Mouse (Mus musculus) intestine, embryonic 14.5 days (tissue): ENCODE measurements at regions not wholly inside any gene's neighbourhood (a gene's known extent, or its start where the extent isn't known, plus 50 kb on each side); places are given as distances from the start of the nearest gene placed in this dataset.

ENCODE experiments used
- ATAC-seq: fragments of 200-750 bp; cut with Nextera tagmentation; replicated peaks from 2 replicates; pipeline ENCODE4 v1.8.0; 2017; ENCODE audit warnings: low read depth, moderate number of reproducible peaks, moderate TSS enrichment, moderate library complexity; ENCODE audit not compliant: low FRiP score, low TSS enrichment
- DNase-seq: peaks from one replicate; pipeline ENCODE4 v3.0.0-alpha.2; 2018; ENCODE audit warnings: low spot score
- H3K27ac ChIP-seq: fragments of 300-500 bp; sonication (generic); 2 replicates; pipeline ENCODE4 v1.5.1; 2014; ENCODE audit warnings: low read depth, mild to moderate bottlenecking, control low read depth
- H3K27me3 ChIP-seq: fragments of 300-500 bp; sonication (generic); replicated peaks from 2 replicates; pipeline ENCODE4 v1.6.1; 2014; ENCODE audit warnings: low read length, control low read depth; ENCODE audit not compliant: control insufficient read depth, insufficient read depth
- H3K36me3 ChIP-seq: fragments of 300-500 bp; sonication (generic); 2 replicates; pipeline ENCODE4 v1.6.1; 2014; ENCODE audit warnings: low read length, control low read depth; ENCODE audit not compliant: control insufficient read depth, insufficient read depth
- H3K4me1 ChIP-seq: fragments of 300-500 bp; sonication (generic); replicated peaks from 2 replicates; pipeline ENCODE4 v1.6.1; 2014; ENCODE audit warnings: low read length, control low read depth, mixed read lengths; ENCODE audit not compliant: control insufficient read depth, insufficient read depth
- H3K4me2 ChIP-seq: fragments of 300-500 bp; sonication (generic); 2 replicates; pipeline ENCODE4 v1.6.1; 2014; ENCODE audit warnings: low read length
- H3K4me3 ChIP-seq: fragments of 300-500 bp; sonication (generic); 2 replicates; pipeline ENCODE4 v1.5.1; 2014; ENCODE audit warnings: low read depth, low read length, control low read depth, mixed read lengths
- H3K9ac ChIP-seq: fragments of 300-500 bp; sonication (generic); 2 replicates; pipeline ENCODE4 v1.6.1; 2014; ENCODE audit warnings: mild to moderate bottlenecking, low read length
- H3K9me3 ChIP-seq: fragments of 300-500 bp; sonication (generic); 2 replicates; pipeline ENCODE4 v1.6.1; 2016; ENCODE audit warnings: low read length, control low read depth; ENCODE audit not compliant: control insufficient read depth
- WGBS: fragments of 180-500 bp; shearing (Covaris S2); extraction: QIAGEN DNeasy Blood & Tissue Kit; methylation state at CpG from one replicate; pipeline ENCODE4 v1.1.7; 2014; 5-methylcytosine and 5-hydroxymethylcytosine counted together

DNA sequence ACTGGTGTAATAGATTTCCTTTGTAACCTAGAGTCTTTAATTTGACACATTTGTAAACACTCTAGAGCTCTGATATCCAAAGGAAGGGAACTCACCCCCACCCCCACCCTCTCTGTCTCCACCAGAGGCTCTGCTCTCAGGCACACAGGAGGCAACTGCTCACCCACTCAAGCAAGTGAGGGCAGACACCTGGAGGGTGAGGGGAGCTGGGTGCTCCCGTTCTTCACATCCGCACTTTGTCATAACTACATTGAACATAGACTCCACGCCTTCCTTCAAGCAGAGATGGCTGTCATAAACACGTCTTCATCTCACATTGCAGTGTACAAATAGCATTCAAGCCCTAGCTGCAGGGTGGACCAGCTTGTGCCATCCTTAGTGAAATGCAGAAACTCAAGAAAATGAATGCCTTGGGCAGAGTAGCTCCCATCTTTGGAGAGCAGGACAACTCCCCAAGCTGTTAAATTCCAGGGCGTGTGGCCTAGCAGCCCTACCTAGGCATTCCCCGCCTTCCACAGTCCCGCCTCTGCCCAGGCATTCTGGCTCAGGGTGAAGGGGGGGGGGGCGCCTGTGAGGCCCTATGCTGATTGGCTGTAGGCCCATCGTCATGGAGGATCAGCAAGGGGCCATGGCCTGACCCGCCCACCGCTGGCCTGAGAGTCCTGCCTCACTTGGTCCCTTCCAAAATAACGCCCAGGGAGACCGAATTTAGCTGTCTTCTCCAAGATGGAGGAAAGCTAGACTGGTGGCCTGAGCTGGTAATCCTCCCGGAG, 72.9 kb downstream of the Psmg1 start:
- 0 out of 2 replicates have a peak, but pooled peaks have one; percentile 42 for ATAC-seq

DNA sequence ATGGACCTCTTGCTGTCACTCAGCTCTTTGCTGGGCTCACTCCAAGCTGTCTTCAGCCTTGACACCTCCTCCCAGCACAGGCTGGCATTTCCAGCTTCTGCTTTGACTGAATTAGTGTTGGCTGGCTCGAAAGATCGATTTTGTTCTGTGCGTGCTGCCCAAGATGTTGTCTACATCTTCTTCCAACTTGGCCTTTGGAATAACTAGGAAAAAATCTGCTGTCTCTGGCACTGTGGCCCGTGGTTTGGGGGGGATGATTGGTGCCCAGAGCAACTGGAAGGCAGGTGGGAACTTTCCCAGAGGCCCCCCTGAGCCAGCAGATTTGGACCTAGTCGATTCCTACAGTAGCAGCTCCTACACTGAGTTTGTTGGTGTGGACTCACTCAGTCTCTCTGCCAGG, 76.9 kb downstream of the Psmg1 start:
- no peaks in the 10 kb centered on the region for H3K27me3 ChIP-seq
- no peak overlapping the region for H3K4me2 ChIP-seq
- DNase-seq: no peak
- H3K9me3 ChIP-seq: no peaks in the 10 kb centered on the region
- H3K36me3 ChIP-seq: no peaks in the 10 kb centered on the region
- no peak for ATAC-seq
- no peaks in the 10 kb centered on the region for H3K4me1 ChIP-seq
- H3K4me3 ChIP-seq: no peak overlapping the region
- no peak overlapping the region for H3K27ac ChIP-seq
- H3K9ac ChIP-seq: no peak overlapping the region
- WGBS: 79% methylated on average over 5 of the region's 5 CpGs

More for the DNA sequence above, 72.9 kb downstream of the Psmg1 start:
- Histone ChIP-seq H3K9me3 (no peaks in the 10 kb centered on the region), H3K9ac (no peak overlapping the region), H3K27ac (no peak overlapping the region), H3K4me3 (no peak overlapping the region), H3K27me3 (no peaks in the 10 kb centered on the region), H3K4me1 (no peaks in the 10 kb centered on the region), H3K4me2 (no peak overlapping the region), H3K36me3 (no peaks in the 10 kb centered on the region)
- WGBS: 61% methylated on average over 14 of the region's 14 CpGs
- DNase-seq: no peak

DNA sequence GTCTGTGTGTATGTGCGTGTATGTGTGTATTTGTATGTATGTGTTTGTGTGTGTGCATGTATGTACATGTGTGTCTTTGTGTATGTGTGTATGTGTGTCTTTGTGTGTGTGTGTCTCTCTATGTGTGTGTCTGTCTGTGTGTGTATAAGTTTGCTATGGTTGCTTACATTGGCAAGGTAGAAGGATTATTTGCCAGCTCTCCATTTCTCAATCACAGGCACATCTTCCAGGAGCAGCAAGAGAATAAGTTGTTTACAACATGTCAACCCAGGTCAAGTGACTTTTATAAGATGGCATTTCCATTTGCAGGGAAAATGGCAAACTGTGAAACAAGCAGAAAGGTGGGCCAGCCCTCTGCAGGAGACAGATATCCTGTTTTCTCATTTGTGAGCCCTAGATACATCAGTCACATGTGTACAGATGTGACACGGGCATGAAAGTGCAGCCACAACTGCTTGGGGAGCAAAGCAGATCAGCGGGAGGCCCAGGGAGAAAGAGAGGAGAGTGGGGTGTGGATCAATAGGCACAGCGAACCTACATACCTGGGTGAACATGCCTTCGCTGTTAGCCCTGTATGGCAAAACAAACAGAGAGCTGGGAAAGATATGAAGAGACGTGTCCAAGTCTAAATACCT, 86.1 kb downstream of the Psmg1 start:
- no peak for ATAC-seq
- H3K27ac ChIP-seq: no peak overlapping the region
- no peak overlapping the region for H3K9ac ChIP-seq
- no peak overlapping the region for H3K4me2 ChIP-seq
- H3K36me3 ChIP-seq: no peaks in the 10 kb centered on the region
- no peak overlapping the region for H3K4me3 ChIP-seq
- DNase-seq: no peak
- H3K27me3 ChIP-seq: no peaks in the 10 kb centered on the region
- no peaks in the 10 kb centered on the region for H3K4me1 ChIP-seq
- H3K9me3 ChIP-seq: no peaks in the 10 kb centered on the region
- 73% methylated on average over 6 of the region's 6 CpGs for WGBS

DNA sequence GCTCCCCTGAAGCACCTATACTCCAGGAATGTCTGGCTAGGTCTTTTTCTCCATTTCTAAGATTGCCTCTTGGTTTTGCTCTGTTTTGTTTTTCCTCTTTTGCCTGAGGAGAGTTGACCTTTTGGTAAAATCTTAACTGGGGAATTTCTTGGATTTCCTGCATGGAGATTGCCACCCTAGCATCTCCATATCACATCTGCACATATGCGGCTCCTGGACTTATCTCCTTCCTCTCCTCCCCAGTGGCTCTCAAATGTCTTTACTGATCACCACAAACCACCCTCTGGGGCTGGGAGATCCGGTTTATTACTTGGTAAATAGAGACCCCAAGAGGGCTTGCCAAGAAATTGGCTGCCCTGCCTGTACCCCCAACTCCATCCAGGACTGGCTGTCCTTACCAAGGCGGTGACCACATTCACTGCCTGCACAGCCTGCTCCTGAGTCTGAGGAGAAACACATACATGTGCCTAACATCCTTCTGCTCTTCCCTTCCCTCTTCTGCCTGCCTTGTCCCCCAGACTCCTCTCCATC, 87.3 kb downstream of the Psmg1 start:
- no peaks in the 10 kb centered on the region for H3K9me3 ChIP-seq
- H3K4me1 ChIP-seq: no peaks in the 10 kb centered on the region
- H3K4me3 ChIP-seq: no peak overlapping the region
- H3K36me3 ChIP-seq: no peaks in the 10 kb centered on the region
- no peak overlapping the region for H3K9ac ChIP-seq
- H3K27ac ChIP-seq: no peak overlapping the region
- no peaks in the 10 kb centered on the region for H3K27me3 ChIP-seq
- 67% methylated on average over 3 of the region's 3 CpGs for WGBS
- no peak overlapping the region for H3K4me2 ChIP-seq
- DNase-seq (no peak), ATAC-seq (no peak)

DNA sequence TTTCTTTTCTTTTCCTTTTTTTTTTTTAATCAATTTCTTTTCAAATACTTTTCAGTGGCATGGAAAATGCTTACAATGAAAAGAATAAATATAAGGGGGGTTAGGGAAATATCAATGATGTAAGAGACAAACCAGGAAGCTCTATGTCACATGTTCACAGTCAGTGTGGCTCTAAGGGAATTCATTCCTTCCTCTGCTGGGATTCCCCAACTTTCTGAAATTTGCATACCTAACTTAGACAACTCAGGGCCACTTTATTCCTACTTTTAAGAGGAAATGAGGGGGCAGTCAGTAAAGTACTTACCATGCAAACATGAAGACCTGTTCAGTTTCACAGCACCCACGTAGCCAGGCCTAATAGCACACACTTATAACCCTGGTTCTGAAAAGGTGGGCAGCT, 88.6 kb downstream of the Psmg1 start:
- no peak overlapping the region for H3K9ac ChIP-seq
- H3K4me2 ChIP-seq: no peak overlapping the region
- no peaks in the 10 kb centered on the region for H3K4me1 ChIP-seq
- ATAC-seq: no peak
- H3K27ac ChIP-seq: no peak overlapping the region
- DNase-seq: no peak
- H3K36me3 ChIP-seq: no peaks in the 10 kb centered on the region
- H3K4me3 ChIP-seq: no peak overlapping the region
- H3K9me3 ChIP-seq: no peaks in the 10 kb centered on the region
- H3K27me3 ChIP-seq: no peaks in the 10 kb centered on the region
- 92% methylated on average over 1 of the region's 1 CpGs for WGBS

DNA sequence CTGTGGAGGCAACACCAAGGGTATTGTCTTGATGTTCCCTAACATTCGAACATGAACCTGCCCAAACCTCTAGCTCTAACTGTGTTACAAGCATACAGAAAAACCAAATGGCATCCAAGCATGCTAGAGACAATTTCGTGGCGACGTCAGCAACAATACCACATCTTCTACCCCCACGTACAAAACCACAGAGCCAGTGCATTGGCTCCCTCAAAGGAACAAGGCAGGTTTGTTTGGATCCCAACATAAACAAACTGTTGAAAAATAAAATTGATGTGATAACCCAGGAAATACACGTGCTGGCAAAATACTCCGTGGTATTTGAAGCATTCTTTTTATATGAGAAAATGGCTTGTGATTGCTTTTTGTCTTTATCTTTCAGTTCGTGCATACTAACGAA, 89.4 kb downstream of the Psmg1 start:
- Histone ChIP-seq H3K27me3 (no peaks in the 10 kb centered on the region), H3K9ac (no peak overlapping the region), H3K9me3 (no peaks in the 10 kb centered on the region), H3K4me3 (no peak overlapping the region), H3K36me3 (no peaks in the 10 kb centered on the region), H3K4me1 (no peaks in the 10 kb centered on the region), H3K27ac (no peak overlapping the region), H3K4me2 (no peak overlapping the region)
- WGBS: 46% methylated on average over 9 of the region's 9 CpGs
- DNase-seq: no peak
- ATAC-seq: no peak

DNA sequence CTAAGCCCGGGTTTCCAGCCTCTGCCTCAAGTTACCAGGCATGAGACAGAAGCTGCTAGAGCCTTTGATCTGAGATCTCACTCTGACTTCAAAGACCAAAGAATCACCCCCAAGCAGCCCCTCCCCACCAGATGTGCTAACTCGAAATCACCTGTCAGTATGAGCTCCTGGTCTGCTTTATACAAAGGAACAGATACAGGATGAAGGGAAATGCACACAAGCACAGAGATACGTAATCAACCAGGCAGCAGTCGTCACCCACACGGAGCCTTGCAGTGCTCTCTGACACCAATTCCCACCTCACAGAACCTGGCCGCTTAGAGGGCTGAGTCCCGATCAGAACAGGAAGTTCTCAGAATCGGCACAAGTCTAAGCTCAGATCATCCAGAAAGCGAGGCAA, 90.6 kb downstream of the Psmg1 start:
- ATAC-seq (no peak), DNase-seq (no peak)
- Histone ChIP-seq H3K9me3 (no peaks in the 10 kb centered on the region), H3K9ac (no peak overlapping the region), H3K4me2 (no peak overlapping the region), H3K4me3 (no peak overlapping the region), H3K27me3 (no peaks in the 10 kb centered on the region), H3K27ac (no peak overlapping the region), H3K36me3 (no peaks in the 10 kb centered on the region), H3K4me1 (no peaks in the 10 kb centered on the region)
- 56% methylated on average over 9 of the region's 9 CpGs for WGBS

DNA sequence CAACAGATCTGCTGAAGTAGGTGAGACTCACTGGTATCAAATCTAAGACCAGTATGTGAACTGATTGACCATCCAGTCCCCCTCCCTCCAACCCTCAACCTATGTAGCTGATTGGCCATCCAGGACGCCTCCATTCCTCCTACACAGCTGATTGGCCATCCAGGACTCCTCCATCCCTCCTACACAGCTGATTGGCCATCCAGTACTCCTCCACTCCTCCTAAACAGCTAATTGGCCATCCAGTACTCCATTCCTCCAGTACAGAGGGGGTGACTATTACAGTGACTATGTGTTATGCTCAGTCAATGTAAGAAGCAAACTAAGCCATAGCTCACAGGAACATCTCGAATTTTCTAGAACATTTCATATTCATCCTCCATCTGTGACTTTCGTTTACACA, 91.1 kb downstream of the Psmg1 start:
- no peak overlapping the region for H3K4me3 ChIP-seq
- H3K9me3 ChIP-seq: no peaks in the 10 kb centered on the region
- H3K9ac ChIP-seq: no peak overlapping the region
- DNase-seq (no peak), ATAC-seq (no peak)
- H3K27me3 ChIP-seq: no peaks in the 10 kb centered on the region
- no peak overlapping the region for H3K4me2 ChIP-seq
- no peaks in the 10 kb centered on the region for H3K4me1 ChIP-seq
- no peak overlapping the region for H3K27ac ChIP-seq
- 88% methylated on average over 3 of the region's 3 CpGs for WGBS
- H3K36me3 ChIP-seq: no peaks in the 10 kb centered on the region

DNA sequence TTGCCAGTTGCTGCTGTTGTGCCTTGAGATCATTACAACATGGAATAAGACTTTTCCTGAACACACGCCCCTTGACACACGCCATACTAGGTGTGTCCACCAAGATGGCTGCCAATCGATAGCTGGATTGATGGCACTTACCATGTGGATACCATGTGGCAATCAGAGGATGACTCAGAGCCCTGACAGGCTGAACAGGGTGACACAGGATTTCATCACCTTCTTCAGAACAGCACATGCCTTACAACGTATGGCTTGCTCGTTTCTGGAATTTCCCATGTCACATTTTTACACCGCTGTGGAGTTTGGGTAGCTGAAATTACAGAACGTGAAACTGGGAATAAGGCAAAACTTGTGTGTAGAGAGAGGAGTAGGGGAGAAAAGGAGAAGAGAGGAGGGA, 92.9 kb downstream of the Psmg1 start:
- 83% methylated on average over 7 of the region's 7 CpGs for WGBS
- no peak for DNase-seq
- ATAC-seq: no peak

More for the DNA sequence above, 92.9 kb downstream of the Psmg1 start:
- no peaks in the 10 kb centered on the region; the same call in 1 of the 2 replicates for H3K4me1 ChIP-seq
- no peaks in the 10 kb centered on the region for H3K27me3 ChIP-seq
- no peaks in the 10 kb centered on the region for H3K36me3 ChIP-seq
- H3K9me3 ChIP-seq: no peaks in the 10 kb centered on the region
- no peak overlapping the region for H3K4me2 ChIP-seq
- H3K4me3 ChIP-seq: no peak overlapping the region
- H3K27ac ChIP-seq: no peak overlapping the region
- no peak overlapping the region for H3K9ac ChIP-seq
